Mouse (Mus musculus): ENCODE data around the gene Asic2. TPM values are rescaled to one million over a fixed set of nuclear protein-coding genes. Genes with fewer than 3 reads are reported as not detected.

The Asic2 gene
- polyA plus RNA-seq, 2 experiments, result 0.01 to 0.04 TPM

DNA sequence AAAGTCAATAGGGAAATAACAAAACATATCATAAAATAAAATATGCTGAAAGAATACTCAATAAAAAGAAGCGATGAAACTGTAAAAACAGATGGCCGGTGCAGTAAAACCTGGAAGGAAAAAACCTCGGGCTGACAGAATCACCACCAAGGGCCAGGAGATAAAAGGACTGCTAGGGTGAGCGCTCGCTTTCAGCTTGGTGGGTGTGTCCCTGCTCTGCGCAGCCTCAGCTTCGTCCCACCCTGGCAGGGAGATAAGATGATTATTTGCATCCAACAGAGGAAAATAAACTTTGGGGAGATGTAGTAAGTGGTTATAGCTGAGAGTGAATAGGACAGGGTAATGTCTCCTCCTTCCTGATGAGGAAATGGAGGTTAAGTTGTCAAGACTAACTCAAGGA lies 1113.3 kb downstream of the Asic2 start:
- no peak overlapping the region for H3K27ac ChIP-seq
- no peaks in the 10 kb centered on the region for H3K9me3 ChIP-seq (ENCODE audit: control insufficient read depth, low read length)
- TF ChIP-seq CTCF (IDR thresholded peaks at IDR 0.05; ENCODE audit: low read depth), result no peak
- TF ChIP-seq EP300 (IDR thresholded peaks at IDR 0.05; ENCODE audit: low read depth), result no peak
- no peak overlapping the region for H3K9ac ChIP-seq (replicated peaks)
- no peaks in the 10 kb centered on the region; the same call in 1 of the 2 replicates for H3K27me3 ChIP-seq (ENCODE audit: control insufficient read depth, insufficient read depth, low read length)
- H3K4me1 ChIP-seq (replicated peaks; ENCODE audit: control insufficient read depth in 2 of 2, insufficient read depth in 2 of 2, low read length in 1 of 2), result peaks cover 14 to 25% of the 10 kb centered on the region in 2 experiments
- peak in 2 of 3 experiments; percentile 43 to 44 for DNase-seq (ENCODE audit: low read depth in 3 of 3, low spot score in 3 of 3)
- WGBS (ENCODE audit: insufficient replicate concordance), result 12% methylated on average over 7 of the region's 7 CpGs
- H3K4me2 ChIP-seq (ENCODE audit: low read depth), result peak overlapping the region; percentile 46
- H3K36me3 ChIP-seq (replicated peaks; ENCODE audit: control insufficient read depth, insufficient read depth, low read depth), result no peaks in the 10 kb centered on the region
- H3K4me3 ChIP-seq (ENCODE audit: insufficient read depth in 1 of 2, low read depth in 2 of 2, low read length in 2 of 2), result no peak overlapping the region
- peak; percentile 82 for ATAC-seq (ENCODE audit: insufficient read depth)

DNA sequence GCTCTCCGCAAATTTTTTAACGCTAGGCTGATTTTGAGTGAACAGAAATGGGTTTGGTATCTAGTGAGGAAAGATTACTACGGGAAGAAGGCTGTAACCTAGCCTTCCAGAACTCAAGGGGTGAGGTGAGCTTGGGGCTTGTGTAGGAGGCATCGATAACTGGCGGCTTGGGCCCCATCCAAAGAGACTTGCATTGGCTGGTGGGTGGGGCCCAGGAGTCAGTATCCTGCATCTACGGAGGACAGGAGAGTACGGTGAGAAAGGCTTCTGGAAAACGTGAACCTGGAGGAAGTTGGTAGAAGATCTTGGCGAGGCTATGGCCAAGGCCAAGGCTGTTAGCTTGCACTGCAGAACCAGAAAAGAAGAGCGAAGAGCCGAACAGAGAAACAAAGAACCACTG lies 1113.8 kb downstream of the Asic2 start:
- ATAC-seq (ENCODE audit: insufficient read depth) (peak; percentile 36; the same call in 1 of the 2 replicates), DNase-seq (ENCODE audit: low read depth in 3 of 3, low spot score in 3 of 3) (no peak)
- Histone ChIP-seq H3K4me2 (ENCODE audit: low read depth) (peak overlapping the region; percentile 46), H3K27ac (no peak overlapping the region), H3K9me3 (ENCODE audit: control insufficient read depth, low read length) (no peaks in the 10 kb centered on the region), H3K4me3 (ENCODE audit: insufficient read depth in 1 of 2, low read depth in 2 of 2, low read length in 2 of 2) (no peak overlapping the region), H3K4me1 (replicated peaks; ENCODE audit: control insufficient read depth in 2 of 2, insufficient read depth in 2 of 2, low read length in 1 of 2) (peaks cover 14 to 23% of the 10 kb centered on the region in 2 experiments), H3K27me3 (ENCODE audit: control insufficient read depth, insufficient read depth, low read length) (no peaks in the 10 kb centered on the region; the same call in 1 of the 2 replicates), H3K9ac (replicated peaks) (no peak overlapping the region), H3K36me3 (replicated peaks; ENCODE audit: control insufficient read depth, insufficient read depth, low read depth) (no peaks in the 10 kb centered on the region)
- TF ChIP-seq CTCF (IDR thresholded peaks at IDR 0.05; ENCODE audit: low read depth), result no peak
- TF ChIP-seq EP300 (IDR thresholded peaks at IDR 0.05; ENCODE audit: low read depth), result no peak
- 67% methylated on average over 11 of the region's 11 CpGs for WGBS (ENCODE audit: insufficient replicate concordance)

DNA sequence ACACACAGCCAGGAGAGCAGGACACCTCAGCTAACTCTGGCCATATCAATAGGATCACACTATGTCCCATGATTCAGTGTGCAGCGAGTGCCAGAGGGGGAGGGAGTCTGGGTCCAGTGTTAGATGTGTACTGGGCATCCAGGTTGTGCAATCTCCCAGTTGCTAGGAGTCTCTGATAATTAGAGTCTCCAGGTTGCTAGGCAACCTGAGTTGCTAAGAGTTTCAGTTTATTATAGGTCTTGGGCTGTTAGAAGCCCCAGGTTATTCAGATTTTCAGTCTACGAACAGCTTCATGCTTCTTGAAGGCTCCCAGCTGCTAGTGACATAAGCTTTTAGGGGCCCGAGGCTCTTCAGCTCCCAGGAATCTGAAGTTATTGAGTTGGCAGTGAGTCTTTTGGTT lies 1115.2 kb downstream of the Asic2 start:
- Histone ChIP-seq H3K9me3 (ENCODE audit: control insufficient read depth, low read length) (no peaks in the 10 kb centered on the region), H3K27ac (no peak overlapping the region), H3K4me3 (ENCODE audit: insufficient read depth in 1 of 2, low read depth in 2 of 2, low read length in 2 of 2) (no peak overlapping the region), H3K9ac (replicated peaks) (no peak overlapping the region), H3K36me3 (replicated peaks; ENCODE audit: control insufficient read depth, insufficient read depth, low read depth) (no peaks in the 10 kb centered on the region), H3K4me2 (ENCODE audit: low read depth) (no peak overlapping the region), H3K27me3 (ENCODE audit: control insufficient read depth, insufficient read depth, low read length) (no peaks in the 10 kb centered on the region; the same call in 1 of the 2 replicates), H3K4me1 (replicated peaks; ENCODE audit: control insufficient read depth in 2 of 2, insufficient read depth in 2 of 2, low read length in 1 of 2) (peaks cover 14 to 23% of the 10 kb centered on the region in 2 experiments)
- WGBS (ENCODE audit: insufficient replicate concordance), result 49% methylated on average over 3 of the region's 3 CpGs
- TF ChIP-seq EP300 (IDR thresholded peaks at IDR 0.05; ENCODE audit: low read depth), result no peak
- no peak for TF ChIP-seq CTCF (IDR thresholded peaks at IDR 0.05; ENCODE audit: low read depth)
- ATAC-seq (ENCODE audit: insufficient read depth), result no peak
- DNase-seq (ENCODE audit: low read depth in 3 of 3, low spot score in 3 of 3), result peak in 1 of 3 experiments; percentile 6

DNA sequence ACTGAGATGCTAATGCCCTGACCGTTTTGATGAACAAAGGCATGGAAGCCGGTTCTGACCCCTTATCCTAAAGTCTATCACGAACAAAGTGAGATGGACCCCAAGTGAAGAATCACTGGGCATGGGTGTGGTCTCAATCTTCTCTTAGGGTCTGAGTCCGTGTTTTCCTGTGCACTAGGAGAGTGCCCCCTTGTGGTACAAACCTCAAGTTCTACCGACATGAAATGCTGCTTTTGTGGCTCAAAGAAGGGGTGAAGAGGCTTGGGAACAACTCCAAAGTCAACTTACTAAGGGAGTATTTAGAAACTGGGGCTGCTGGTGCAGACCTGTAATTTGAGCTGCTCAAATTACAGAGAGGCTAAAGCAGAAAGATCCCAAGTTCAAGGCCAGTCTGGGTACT lies 1116.4 kb downstream of the Asic2 start:
- peak in 1 of 3 experiments; percentile 19 for DNase-seq (ENCODE audit: low read depth in 3 of 3, low spot score in 3 of 3)
- TF ChIP-seq CTCF (IDR thresholded peaks at IDR 0.05; ENCODE audit: low read depth) (peak; percentile 77), EP300 (IDR thresholded peaks at IDR 0.05; ENCODE audit: low read depth) (no peak)

DNA sequence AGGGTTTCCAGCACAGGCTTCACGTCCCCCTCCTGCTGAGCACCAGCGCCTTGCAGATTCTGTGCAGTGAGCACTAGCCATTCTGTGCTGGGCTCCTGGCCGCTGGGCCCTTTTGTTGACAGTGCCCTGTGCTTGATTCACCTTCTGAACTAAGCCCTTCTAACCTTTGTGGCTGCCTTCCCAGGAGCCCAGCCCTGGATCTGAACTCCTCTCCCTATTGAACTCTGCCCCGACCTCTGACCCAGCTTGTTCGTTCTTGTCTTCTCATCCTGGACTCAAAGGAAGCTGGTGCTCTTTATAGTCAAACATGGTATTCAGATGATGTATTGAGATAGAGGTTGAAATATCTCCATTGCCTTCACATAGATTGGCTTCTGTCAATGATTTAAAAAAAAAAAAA lies 1120.1 kb downstream of the Asic2 start:
- Histone ChIP-seq H3K9ac (replicated peaks) (no peak overlapping the region), H3K4me3 (ENCODE audit: insufficient read depth in 1 of 2, low read depth in 2 of 2, low read length in 2 of 2) (no peak overlapping the region), H3K36me3 (replicated peaks; ENCODE audit: control insufficient read depth, insufficient read depth, low read depth) (no peaks in the 10 kb centered on the region), H3K27ac (no peak overlapping the region), H3K4me1 (replicated peaks; ENCODE audit: control insufficient read depth in 2 of 2, insufficient read depth in 2 of 2, low read length in 1 of 2) (0 out of 4 replicates have a peak, but pooled peaks cover 0 to 2% of the 10 kb centered on the region in 2 experiments), H3K4me2 (ENCODE audit: low read depth) (no peak overlapping the region), H3K27me3 (ENCODE audit: control insufficient read depth, insufficient read depth, low read length) (no peaks in the 10 kb centered on the region; the same call in 1 of the 2 replicates), H3K9me3 (ENCODE audit: control insufficient read depth, low read length) (no peaks in the 10 kb centered on the region)
- 53% methylated on average over 5 of the region's 5 CpGs for WGBS (ENCODE audit: insufficient replicate concordance)
- no peak for ATAC-seq (ENCODE audit: insufficient read depth)
- no peak for TF ChIP-seq EP300 (IDR thresholded peaks at IDR 0.05; ENCODE audit: low read depth)
- TF ChIP-seq CTCF (IDR thresholded peaks at IDR 0.05; ENCODE audit: low read depth), result no peak
- no peak for DNase-seq (ENCODE audit: low read depth in 3 of 3, low spot score in 3 of 3)

More for the DNA sequence above, 1116.4 kb downstream of the Asic2 start:
- H3K27me3 ChIP-seq (ENCODE audit: control insufficient read depth, insufficient read depth, low read length), result no peaks in the 10 kb centered on the region; the same call in 1 of the 2 replicates
- H3K4me3 ChIP-seq (ENCODE audit: insufficient read depth in 1 of 2, low read depth in 2 of 2, low read length in 2 of 2), result no peak overlapping the region
- H3K27ac ChIP-seq, result no peak overlapping the region
- H3K9me3 ChIP-seq (ENCODE audit: control insufficient read depth, low read length), result no peaks in the 10 kb centered on the region
- peaks cover 14 to 21% of the 10 kb centered on the region in 2 experiments for H3K4me1 ChIP-seq (replicated peaks; ENCODE audit: control insufficient read depth in 2 of 2, insufficient read depth in 2 of 2, low read length in 1 of 2)
- H3K9ac ChIP-seq (replicated peaks), result no peak overlapping the region
- no peak for ATAC-seq (ENCODE audit: insufficient read depth)
- H3K4me2 ChIP-seq (ENCODE audit: low read depth), result no peak overlapping the region
- no peaks in the 10 kb centered on the region for H3K36me3 ChIP-seq (replicated peaks; ENCODE audit: control insufficient read depth, insufficient read depth, low read depth)
- 33% methylated on average over 5 of the region's 5 CpGs for WGBS (ENCODE audit: insufficient replicate concordance)
